Mouse (Mus musculus): Measurements from ENCODE around the gene Dennd1c.

DNA sequence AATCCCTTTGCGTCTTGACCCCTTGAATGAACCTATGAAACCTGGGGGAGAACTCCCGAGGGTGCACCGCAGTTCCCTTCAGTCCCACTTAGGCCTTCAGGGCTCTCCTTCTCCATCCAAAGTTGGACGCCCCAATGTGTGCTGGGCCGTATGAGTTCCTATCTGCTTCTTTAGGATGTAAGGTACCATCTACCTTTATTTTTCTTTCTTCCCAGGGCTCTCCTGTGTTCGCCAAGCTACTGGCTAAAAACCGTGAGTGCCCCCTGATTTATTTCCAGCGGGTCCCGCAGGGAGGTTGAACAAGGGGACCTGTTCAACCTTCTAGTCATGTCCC lies 27.7 kb upstream of the Dennd1c start:
- no peak for TF ChIP-seq MAFK (IDR thresholded peaks at IDR 0.05; ENCODE audit: insufficient read depth, low read depth, low read length)
- no peak for TF ChIP-seq ZNF384 (IDR thresholded peaks at IDR 0.05; ENCODE audit: low read depth, low read length)
- no peak for TF ChIP-seq CHD2 (IDR thresholded peaks at IDR 0.05; ENCODE audit: low read depth, low read length)
- no peak for TF ChIP-seq HCFC1 (IDR thresholded peaks at IDR 0.05; ENCODE audit: borderline replicate concordance, insufficient read depth, low read length)
- TF ChIP-seq ZC3H11A (IDR thresholded peaks at IDR 0.05; ENCODE audit: borderline replicate concordance, low read depth, low read length), result no peak

All from ES-E14 (cell line).